Mouse (Mus musculus) forebrain, postnatal 0 days (tissue): ENCODE measurements around the gene Ntan1. TPM values are rescaled to one million over a fixed set of nuclear protein-coding genes. Genes with fewer than 3 reads are reported as not detected.
"Not testable (repeated sequence)": the region's sequence is repeated elsewhere in the genome, so short reads cannot be mapped to it uniquely, and the experiment has no call there.

Experiments
- ATAC-seq: fragments of 200-750 bp; cut with Nextera tagmentation; 2 replicates; pipeline ENCODE4 v1.8.0; 2017; ENCODE audit warnings: mild to moderate bottlenecking, moderate library complexity
- DNase-seq: peaks from one replicate; pipeline ENCODE4 v3.0.0-alpha.2; 2015
- H3K27ac ChIP-seq: fragments of 300-500 bp; sonication (generic); 2 replicates; pipeline ENCODE4 v1.5.1; 2014; ENCODE audit warnings: low read depth, mild to moderate bottlenecking, antibody characterized with exemption, low read length, moderate library complexity, mixed read lengths
- H3K27me3 ChIP-seq: fragments of 300-500 bp; sonication (generic); 2 replicates; pipeline ENCODE4 v1.6.1; 2014; ENCODE audit warnings: mild to moderate bottlenecking, low read length, mixed read lengths; ENCODE audit not compliant: insufficient read depth
- H3K36me3 ChIP-seq: fragments of 300-500 bp; sonication (generic); 2 replicates; pipeline ENCODE4 v1.6.1; 2014; ENCODE audit warnings: mild to moderate bottlenecking, moderate library complexity; ENCODE audit not compliant: insufficient read depth
- H3K4me1 ChIP-seq: fragments of 300-500 bp; sonication (generic); 2 replicates; pipeline ENCODE4 v1.6.1; 2014; ENCODE audit warnings: antibody characterized with exemption; ENCODE audit not compliant: insufficient read depth
- H3K4me2 ChIP-seq: fragments of 300-500 bp; sonication (generic); 2 replicates; pipeline ENCODE4 v1.6.1; 2014; ENCODE audit warnings: low read depth, mild to moderate bottlenecking, moderate library complexity
- H3K4me3 ChIP-seq: fragments of 300-500 bp; sonication (generic); 2 replicates; pipeline ENCODE4 v1.5.1; 2014; ENCODE audit warnings: low read depth, low read length, mixed read lengths
- H3K9ac ChIP-seq: fragments of 300-500 bp; sonication (generic); 2 replicates; pipeline ENCODE4 v1.6.1; 2014; ENCODE audit warnings: mild to moderate bottlenecking
- H3K9me3 ChIP-seq: fragments of 300-500 bp; sonication (generic); 2 replicates; pipeline ENCODE4 v1.6.1; 2016; ENCODE audit warnings: low read length
- CTCF ChIP-seq: sonication (generic); IDR thresholded peaks from 2 replicates; pipeline ENCODE4 v1.5.1; 2016; ENCODE audit warnings: antibody characterized with exemption, control low read depth, low read depth
- WGBS: fragments of 180-500 bp; shearing (Covaris S2); extraction: QIAGEN DNeasy Blood & Tissue Kit; methylation state at CpG from one replicate; pipeline ENCODE4 v1.1.7; 2014; 5-methylcytosine and 5-hydroxymethylcytosine counted together
- microRNA-seq, 2 experiments: library from miRNA; unstranded; fragments of <30 nt; microRNA quantifications; one replicate each; pipeline ENCODE4; 2016
- polyA plus RNA-seq: library from polyadenylated mRNA; unstranded; fragments of >200 nt; fragmentation: Nextera tagmentation; extraction: Ambion mirVana; gene quantifications from 2 replicates; pipeline ENCODE4 v1.2.1, GENCODE M21; 2015
- total RNA-seq: library from RNA; depleted of rRNA; stranded (reverse); fragments of >200 nt; gene quantifications from 2 replicates; pipeline ENCODE4 v1.2.3, GENCODE M21; 2014; rRNA removed

Ntan1 gene
- total and polyA plus RNA-seq, 2 experiments from 2014 or later: 163 to 231 TPM

DNA sequence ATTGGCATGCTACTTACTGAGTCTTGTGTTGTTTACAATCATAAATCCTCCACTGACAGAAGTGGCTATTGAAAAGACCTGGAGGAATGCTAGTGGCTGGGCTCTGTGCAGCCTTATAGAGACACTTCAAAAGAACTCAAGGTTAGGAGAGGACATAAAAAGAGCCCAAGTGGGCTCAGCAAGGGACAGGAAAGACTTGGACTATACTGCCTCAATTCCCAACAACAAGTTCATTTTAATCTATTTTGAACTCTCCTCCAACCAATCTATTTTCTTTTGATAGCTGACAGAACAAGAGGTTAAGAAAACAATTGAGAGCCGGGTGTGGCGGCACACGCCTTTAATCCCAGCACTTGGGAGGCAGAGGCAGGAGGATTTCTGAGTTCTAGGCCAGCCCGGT is 35.2 kb downstream of the Ntan1 start:
- H3K4me2 ChIP-seq: no peak overlapping the region
- H3K9ac ChIP-seq: no peak overlapping the region
- no peak overlapping the region for H3K27ac ChIP-seq
- TF ChIP-seq CTCF: no peak
- ATAC-seq (no peak), DNase-seq (no peak)
- peaks cover 41% of the 10 kb centered on the region for H3K36me3 ChIP-seq
- H3K4me3 ChIP-seq: no peak overlapping the region
- no peaks in the 10 kb centered on the region for H3K9me3 ChIP-seq
- no peaks in the 10 kb centered on the region for H3K27me3 ChIP-seq
- H3K4me1 ChIP-seq: no peaks in the 10 kb centered on the region
- WGBS: 94% methylated on average over 4 of the region's 4 CpGs

- H3K9me3 ChIP-seq: no peaks in the 10 kb centered on the region
- no peak for TF ChIP-seq CTCF
- DNase-seq (no peak), ATAC-seq (no peak)
- no peaks in the 10 kb centered on the region for H3K27me3 ChIP-seq
- H3K9ac ChIP-seq: no peak overlapping the region
- no peak overlapping the region for H3K27ac ChIP-seq
- no peak overlapping the region for H3K4me2 ChIP-seq
- H3K36me3 ChIP-seq: peaks cover 8% of the 10 kb centered on the region
- WGBS: 94% methylated on average over 4 of the region's 4 CpGs
- H3K4me3 ChIP-seq: no peak overlapping the region
- H3K4me1 ChIP-seq: no peaks in the 10 kb centered on the region
These were observed 47.4 kb downstream of the Ntan1 start for GRCm38 (mm10) chr16:13866076-13866475.

GRCm38 (mm10) chr16:13866616-13867015 is 48.0 kb downstream of the Ntan1 start:
- no peaks in the 10 kb centered on the region for H3K4me1 ChIP-seq
- ATAC-seq (no peak), DNase-seq (no peak)
- no peak overlapping the region for H3K4me3 ChIP-seq
- peaks cover 12% of the 10 kb centered on the region for H3K36me3 ChIP-seq
- no peak overlapping the region for H3K9ac ChIP-seq
- H3K4me2 ChIP-seq: no peak overlapping the region
- H3K9me3 ChIP-seq: no peaks in the 10 kb centered on the region
- 86% methylated on average over 5 of the region's 5 CpGs for WGBS
- H3K27ac ChIP-seq: no peak overlapping the region
- no peak for TF ChIP-seq CTCF
- no peaks in the 10 kb centered on the region for H3K27me3 ChIP-seq

DNA sequence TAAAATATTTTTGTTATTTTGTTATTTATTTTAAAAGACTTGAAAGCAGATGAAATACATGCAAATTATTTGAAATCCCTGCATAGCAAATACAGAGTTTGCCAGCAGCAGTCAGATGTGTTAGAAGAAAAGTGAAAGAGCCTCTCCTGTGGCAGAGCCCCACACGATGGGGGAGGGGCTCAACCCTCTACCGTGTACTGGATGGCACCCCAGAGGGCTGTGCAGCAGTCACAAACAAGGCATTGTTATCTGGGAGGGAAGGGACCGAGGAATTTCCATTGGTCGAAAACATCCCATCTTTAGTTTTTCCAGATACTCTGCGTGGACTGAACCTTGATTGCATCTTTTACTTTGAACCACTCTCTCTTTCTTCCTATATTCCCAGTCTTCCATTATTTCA is 48.8 kb downstream of the Ntan1 start:
- H3K27ac ChIP-seq, H3K9ac ChIP-seq, H3K4me3 ChIP-seq, H3K9me3 ChIP-seq, H3K4me1 ChIP-seq, H3K4me2 ChIP-seq, H3K27me3 ChIP-seq: not testable (repeated sequence)
- ATAC-seq (peak; percentile 55), DNase-seq (peak; percentile 9)
- H3K36me3 ChIP-seq: peaks cover 17% of the 10 kb centered on the region
- WGBS: 18% methylated on average over 5 of the region's 5 CpGs

DNA sequence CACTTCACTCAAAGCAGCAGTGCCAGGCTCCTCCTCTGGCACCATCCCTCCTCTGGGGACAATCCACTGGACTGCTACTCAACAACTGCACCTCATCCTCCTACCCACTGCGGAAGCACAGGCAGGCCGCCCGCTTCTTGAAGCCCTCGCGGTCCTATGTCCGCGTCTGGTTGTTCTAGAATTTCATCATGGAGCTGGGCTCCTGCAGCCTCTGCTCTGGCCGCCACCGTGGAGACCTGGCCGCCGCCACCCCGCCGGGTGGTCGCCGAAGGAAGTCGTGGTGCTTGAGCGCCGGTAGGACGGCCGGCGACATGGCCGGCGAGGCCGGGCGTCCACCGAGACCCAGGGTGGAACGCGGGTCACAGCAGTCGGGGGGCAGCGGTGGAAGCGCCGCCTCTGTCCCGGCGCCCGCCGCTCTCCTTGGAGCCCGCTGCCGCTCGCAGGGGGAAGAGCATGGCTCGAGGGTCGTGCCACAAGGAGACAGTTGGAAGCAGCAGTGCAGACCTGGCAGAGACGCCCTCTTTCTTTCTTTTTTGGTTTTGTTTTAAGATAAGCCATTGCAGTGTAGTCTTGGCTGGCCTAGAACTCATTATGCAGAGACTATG is 49.4 kb downstream of the Ntan1 start:
- Histone ChIP-seq H3K27me3 (no peaks in the 10 kb centered on the region), H3K4me2 (peak overlapping the region; percentile 24), H3K4me3 (peak overlapping the region; percentile 16; the same call in 1 of the 2 replicates), H3K27ac (no peak overlapping the region), H3K9me3 (no peaks in the 10 kb centered on the region), H3K36me3 (peaks cover 17% of the 10 kb centered on the region), H3K4me1 (no peaks in the 10 kb centered on the region), H3K9ac (no peak overlapping the region)
- DNase-seq: no peak
- 18% methylated on average over 42 of the region's 42 CpGs for WGBS
- no peak for TF ChIP-seq CTCF
- ATAC-seq: peak; percentile 61

GRCm38 (mm10) chr16:13875483-13875882 is 56.8 kb downstream of the Ntan1 start:
- Histone ChIP-seq H3K4me2 (no peak overlapping the region), H3K9ac (no peak overlapping the region), H3K36me3 (peaks cover 33% of the 10 kb centered on the region), H3K4me3 (no peak overlapping the region), H3K9me3 (no peaks in the 10 kb centered on the region), H3K27ac (no peak overlapping the region), H3K27me3 (no peaks in the 10 kb centered on the region), H3K4me1 (no peaks in the 10 kb centered on the region)
- no peak for TF ChIP-seq CTCF
- ATAC-seq (no peak), DNase-seq (no peak)
- 94% methylated on average over 4 of the region's 4 CpGs for WGBS

DNA sequence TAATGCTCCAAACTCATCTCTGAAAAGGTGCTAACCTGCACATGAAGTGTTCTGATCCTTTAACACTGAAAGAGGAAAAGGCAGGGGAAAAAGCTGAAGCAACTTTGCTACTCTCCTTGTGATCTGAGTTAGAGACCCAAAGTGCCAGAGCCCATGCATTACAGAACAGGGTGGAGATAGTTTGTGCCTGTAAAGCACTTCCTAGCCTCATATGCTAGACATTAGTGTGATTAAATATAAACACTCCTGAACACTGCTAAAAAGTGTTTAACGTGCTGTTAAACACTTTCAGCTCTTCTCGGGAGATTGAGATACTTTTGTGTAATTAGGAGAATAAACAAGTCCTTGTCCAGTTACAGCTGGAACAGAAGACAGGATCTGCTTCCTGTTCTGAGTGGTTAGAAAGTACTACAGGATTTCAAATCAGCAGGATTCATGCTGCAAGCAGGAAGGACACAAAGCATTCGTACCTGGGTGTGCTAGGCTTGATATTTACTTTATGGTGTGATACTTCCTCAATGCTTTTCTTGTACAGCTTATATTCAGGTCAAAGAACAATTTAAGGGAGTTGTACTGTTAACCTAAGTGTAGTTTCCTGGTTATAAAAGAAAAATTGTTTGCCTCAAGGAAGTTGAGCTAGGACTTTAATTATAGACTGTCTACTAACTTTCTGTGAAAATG is 64.6 kb downstream of the Ntan1 start:
- Histone ChIP-seq H3K9me3 (no peaks in the 10 kb centered on the region), H3K4me1 (no peaks in the 10 kb centered on the region), H3K4me3 (no peak overlapping the region), H3K36me3 (peaks cover 7% of the 10 kb centered on the region; the same call in 1 of the 2 replicates), H3K4me2 (no peak overlapping the region), H3K27ac (no peak overlapping the region), H3K9ac (no peak overlapping the region), H3K27me3 (no peaks in the 10 kb centered on the region)
- TF ChIP-seq CTCF: no peak
- DNase-seq (no peak), ATAC-seq (no peak)
- 82% methylated on average over 3 of the region's 3 CpGs for WGBS

Small RNAs within 50 kb of the gene (microRNA-seq; reads per million reads assigned to microRNA genes)
- 0 reads per million in 2 experiments for gene Gm27734

Other genes with a start within 250 kb of the Ntan1 start
- 17.2 and 20.9 TPM in 2 replicates for gene Parn, start 150.7 kb upstream of the Ntan1 start, total RNA-seq
- 34.9 and 38.1 TPM in 2 replicates for gene Parn, start 150.7 kb upstream of the Ntan1 start, polyA plus RNA-seq
- gene Bfar, start 147.0 kb upstream of the Ntan1 start, total RNA-seq: 39.8 and 41.2 TPM in 2 replicates
- gene Bfar, start 147.0 kb upstream of the Ntan1 start, polyA plus RNA-seq: 25.1 and 33.0 TPM in 2 replicates
- gene 3110001I22Rik, start 146.9 kb upstream of the Ntan1 start, total RNA-seq: 5.6 and 7.7 TPM in 2 replicates
- gene 3110001I22Rik, start 146.9 kb upstream of the Ntan1 start, polyA plus RNA-seq: 3.5 and 3.6 TPM in 2 replicates
- gene Pla2g10, start 87.9 kb upstream of the Ntan1 start, total RNA-seq: not detected in 2 replicates
- gene Pla2g10, start 87.9 kb upstream of the Ntan1 start, polyA plus RNA-seq: 0.15 and 0.16 TPM in 2 replicates
- gene Rrn3, start 38.1 kb upstream of the Ntan1 start, total RNA-seq: 89.7 and 104 TPM in 2 replicates
- 70.0 and 80.7 TPM in 2 replicates for gene Rrn3, start 38.1 kb upstream of the Ntan1 start, polyA plus RNA-seq
- 67.4 and 70.8 TPM in 2 replicates for gene Pdxdc1, start 84.3 kb downstream of the Ntan1 start, total RNA-seq
- gene Pdxdc1, start 84.3 kb downstream of the Ntan1 start, polyA plus RNA-seq: 54.4 and 60.2 TPM in 2 replicates
- 43.7 and 44.3 TPM in 2 replicates for gene Mpv17l, start 84.3 kb downstream of the Ntan1 start, total RNA-seq
- gene Mpv17l, start 84.3 kb downstream of the Ntan1 start, polyA plus RNA-seq: 34.6 and 46.1 TPM in 2 replicates
- gene 2900011O08Rik, start 167.8 kb downstream of the Ntan1 start, total RNA-seq: 165 and 188 TPM in 2 replicates
- 194 and 213 TPM in 2 replicates for gene 2900011O08Rik, start 167.8 kb downstream of the Ntan1 start, polyA plus RNA-seq
- 0.48 and 0.92 TPM in 2 replicates for gene Ifitm7, start 168.0 kb downstream of the Ntan1 start, total RNA-seq
- gene Ifitm7, start 168.0 kb downstream of the Ntan1 start, polyA plus RNA-seq: 0.36 and 0.44 TPM in 2 replicates